Mouse (Mus musculus) olfactory bulb, adult 2 months (tissue): ENCODE data around the gene Slc25a54.

Source experiments
- CTCF ChIP-seq: fragments of 200-500 bp; IDR thresholded peaks from 2 replicates; pipeline ENCODE4 v1.5.1; 2012; ENCODE audit warnings: low read depth, mild to moderate bottlenecking, low read length, moderate library complexity; ENCODE audit not compliant: insufficient read depth
- POLR2A ChIP-seq: fragments of 200-500 bp; IDR thresholded peaks from 2 replicates; pipeline ENCODE4 v1.6.1; 2012; ENCODE audit warnings: mild to moderate bottlenecking, low read depth, low read length, moderate library complexity; ENCODE audit not compliant: insufficient read depth

DNA sequence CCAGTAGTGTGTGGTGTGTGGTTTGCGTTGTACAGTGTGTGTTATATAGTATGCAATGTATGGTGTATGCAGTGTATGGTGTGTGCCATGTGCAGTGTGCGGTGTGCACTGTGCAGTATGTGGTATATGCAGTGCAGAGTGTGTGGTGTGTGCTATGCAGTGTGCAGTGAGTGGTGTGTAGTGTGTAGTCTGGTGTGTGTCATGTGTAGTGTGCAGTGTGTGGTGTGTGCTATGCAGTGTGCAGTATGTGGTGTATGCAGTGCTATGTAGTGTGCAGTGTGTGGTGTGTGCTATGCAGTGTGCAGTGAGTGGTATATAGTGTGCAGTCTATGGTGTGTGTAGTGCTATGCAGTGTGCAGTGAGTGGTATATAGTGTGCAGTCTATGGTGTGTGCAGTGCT lies 4.1 kb downstream of the Slc25a54 start:
- TF ChIP-seq POLR2A = no peak
- no peak for TF ChIP-seq CTCF
